Comparison of ENCODE assay signal across 10 mouse cellular contexts in the genomic region with DNA sequence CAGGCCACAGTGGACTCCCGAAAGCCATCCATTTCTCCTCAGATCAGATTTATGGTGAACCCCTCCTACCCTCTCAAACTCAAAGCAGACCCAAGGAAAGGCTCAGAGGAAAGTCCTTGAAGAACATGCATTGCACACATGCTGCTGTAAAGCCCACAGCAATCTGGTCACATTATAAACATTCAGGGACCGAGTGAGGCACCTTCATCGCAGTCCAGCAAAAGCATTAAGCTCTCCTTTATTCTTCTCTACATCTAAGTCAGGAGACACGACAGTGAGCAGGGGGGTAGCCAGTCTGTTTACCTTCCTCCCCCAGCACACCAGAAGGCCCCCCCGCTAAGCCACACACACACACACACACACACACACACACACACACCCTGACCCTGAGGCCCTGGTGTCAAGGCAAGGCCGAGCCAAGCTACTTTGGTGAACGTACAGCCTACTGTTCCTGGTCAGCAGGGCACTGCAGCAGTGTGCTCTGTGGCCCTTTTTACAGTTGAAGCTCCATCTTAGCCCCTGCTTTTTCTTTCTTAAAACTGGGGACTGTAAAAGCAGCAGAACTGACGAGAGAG. TPM values are rescaled to one million over a fixed set of nuclear protein-coding genes. Genes with fewer than 3 reads are reported as not detected.
DNase-seq lines count a peak whose midpoint lies in the region; ATAC-seq and TF ChIP-seq lines count a peak whose summit lies in the region.
"Had no signal": no experiment of that assay in that cellular context is flagged by ENCODE, and none has a peak within 500 bp of the region (broad histone marks: within the 10 kb centered on the region; RNA-seq: fewer than 3 reads in every experiment).

No protein-coding gene starts in this region.

- no peak for TF ChIP-seq EP300 in ES-Bruce4 (IDR thresholded peaks at IDR 0.05; ENCODE audit: insufficient read depth, low read depth, low read length)

- peak overlapping the region; percentile 79 for H3K27ac ChIP-seq in hindbrain, postnatal 0 days
- H3K27ac ChIP-seq in hindbrain, embryonic 14.5 days = no peak overlapping the region
- no peak overlapping the region for H3K27ac ChIP-seq in ES-Bruce4 (ENCODE audit: insufficient read depth, low read length)
- H3K27ac ChIP-seq in liver, embryonic 11.5 days (ENCODE audit: low read depth, low read length) = 0 out of 2 replicates have a peak overlapping the region, but pooled peaks have one; percentile 28

- peaks cover 17% of the 10 kb centered on the region; the same call in 1 of the 2 replicates for H3K4me1 ChIP-seq in hindbrain, postnatal 0 days (ENCODE audit: insufficient read depth, low read length)
- no peaks in the 10 kb centered on the region; the same call in 1 of the 2 replicates for H3K4me1 ChIP-seq in hindbrain, embryonic 14.5 days (replicated peaks; ENCODE audit: control insufficient read depth, insufficient read depth, low read length)
- H3K4me1 ChIP-seq in ES-Bruce4 (ENCODE audit: control insufficient read depth, insufficient read depth, low read length) = peaks cover 9% of the 10 kb centered on the region
- peaks cover 70% of the 10 kb centered on the region for H3K4me1 ChIP-seq in liver, embryonic 11.5 days (replicated peaks; ENCODE audit: control insufficient read depth, insufficient read depth, low read length)

- TF ChIP-seq POLR2A in ES-Bruce4 (IDR thresholded peaks at IDR 0.05; ENCODE audit: insufficient read depth, low read length) = no peak

- no peaks in the 10 kb centered on the region for H3K27me3 ChIP-seq in hindbrain, postnatal 0 days (ENCODE audit: insufficient read depth, low read length)
- H3K27me3 ChIP-seq in hindbrain, embryonic 14.5 days (ENCODE audit: control insufficient read depth, insufficient read depth, low read length) = no peaks in the 10 kb centered on the region
- no peaks in the 10 kb centered on the region for H3K27me3 ChIP-seq in ES-Bruce4 (ENCODE audit: control insufficient read depth, insufficient read depth, low read length, poor library complexity, severe bottlenecking)
- H3K27me3 ChIP-seq in liver, embryonic 11.5 days (replicated peaks; ENCODE audit: control insufficient read depth, insufficient read depth, low read length) = no peaks in the 10 kb centered on the region
- H3K27me3 ChIP-seq: Patski had no signal

- no peak overlapping the region for H3K4me2 ChIP-seq in hindbrain, postnatal 0 days (ENCODE audit: low read depth, low read length)
- no peak overlapping the region for H3K4me2 ChIP-seq in hindbrain, embryonic 14.5 days (replicated peaks)
- no peak overlapping the region for H3K4me2 ChIP-seq in liver, embryonic 11.5 days

- peak; percentile 54 for DNase-seq in adrenal gland, postnatal 14 days
- no peak for DNase-seq in adrenal gland, postnatal 10 days
- DNase-seq in hindbrain, postnatal 0 days (ENCODE audit: low spot score) = no peak
- no peak for DNase-seq in hindbrain, embryonic 14.5 days (ENCODE audit: low spot score)
- DNase-seq in liver, embryonic 11.5 days (ENCODE audit: low spot score) = no peak
- no peak for DNase-seq in cerebellum, adult 8-10 months
- DNase-seq: spleen, adult 18-20 months had no signal

- no peak for ATAC-seq in hindbrain, postnatal 0 days
- ATAC-seq in hindbrain, embryonic 14.5 days (ENCODE audit: low FRiP score) = no peak
- ATAC-seq in liver, embryonic 11.5 days (replicated peaks; ENCODE audit: low FRiP score) = no peak
- ATAC-seq in megakaryocyte progenitor cell, adult 5-6 weeks (replicated peaks; ENCODE audit: poor library complexity) = no peak

- TF ChIP-seq CTCF in hindbrain, postnatal 0 days (IDR thresholded peaks at IDR 0.05; ENCODE audit: low read depth) = no peak
- TF ChIP-seq CTCF in ES-Bruce4 (IDR thresholded peaks at IDR 0.05; ENCODE audit: low read depth, low read length) = no peak

- no peaks in the 10 kb centered on the region for H3K9me3 ChIP-seq in hindbrain, postnatal 0 days (ENCODE audit: low read length)
- no peaks in the 10 kb centered on the region for H3K9me3 ChIP-seq in hindbrain, embryonic 14.5 days (ENCODE audit: control insufficient read depth, low read length)
- H3K9me3 ChIP-seq in ES-Bruce4 (replicated peaks; ENCODE audit: control insufficient read depth, insufficient read depth, low read length, poor library complexity, severe bottlenecking) = no peaks in the 10 kb centered on the region
- H3K9me3 ChIP-seq in liver, embryonic 11.5 days (ENCODE audit: control insufficient read depth, low read length) = no peaks in the 10 kb centered on the region

- H3K36me3 ChIP-seq in hindbrain, postnatal 0 days (ENCODE audit: insufficient read depth, low read length) = no peaks in the 10 kb centered on the region
- H3K36me3 ChIP-seq in hindbrain, embryonic 14.5 days (replicated peaks; ENCODE audit: control insufficient read depth, insufficient read depth) = no peaks in the 10 kb centered on the region
- H3K36me3 ChIP-seq in ES-Bruce4 (ENCODE audit: control insufficient read depth, insufficient read depth, low read length, poor library complexity, severe bottlenecking) = no peaks in the 10 kb centered on the region
- H3K36me3 ChIP-seq in liver, embryonic 11.5 days (ENCODE audit: control insufficient read depth, insufficient read depth, low read length) = no peaks in the 10 kb centered on the region; the same call in 1 of the 2 replicates

- 0 out of 2 replicates have a peak overlapping the region, but pooled peaks have one; percentile 7 for H3K9ac ChIP-seq in hindbrain, postnatal 0 days (replicated peaks; ENCODE audit: low read length)
- H3K9ac ChIP-seq in hindbrain, embryonic 14.5 days = no peak overlapping the region
- 0 out of 2 replicates have a peak overlapping the region, but pooled peaks have one; percentile 25 for H3K9ac ChIP-seq in ES-Bruce4 (ENCODE audit: low read depth, poor library complexity, severe bottlenecking)
- no peak overlapping the region for H3K9ac ChIP-seq in liver, embryonic 11.5 days (ENCODE audit: low read depth, low read length)

- 52% methylated on average over 8 of the region's 8 CpGs for whole genome bisulfite sequencing in hindbrain, postnatal 0 days
- 61% methylated on average over 8 of the region's 8 CpGs for whole genome bisulfite sequencing in hindbrain, embryonic 14.5 days
- WGBS in liver, embryonic 11.5 days = 59% methylated on average over 8 of the region's 8 CpGs

- no peak overlapping the region for H3K4me3 ChIP-seq in hindbrain, postnatal 0 days (ENCODE audit: low read length)
- H3K4me3 ChIP-seq in hindbrain, embryonic 14.5 days (replicated peaks; ENCODE audit: low read length) = no peak overlapping the region
- no peak overlapping the region for H3K4me3 ChIP-seq in ES-Bruce4 (ENCODE audit: low read depth, low read length)
- no peak overlapping the region for H3K4me3 ChIP-seq in liver, embryonic 11.5 days (ENCODE audit: low read depth, low read length)

RNA-seq across cellular contexts. Expression of gene Foxo3, which starts 24.7 kb away (rescaled TPM):
- total RNA-seq in adrenal gland, postnatal 14 days (2021) = 49.0 and 55.7 TPM in 2 replicates
- 10 to 100 TPM; 45.4 to 48.2 TPM for total RNA-seq in adrenal gland, postnatal 10 days (2021)
- 54.7 and 59.2 TPM in 2 replicates for total RNA-seq in hindbrain, postnatal 0 days (2014; rRNA removed)
- 8.4 and 8.6 TPM in 2 replicates for polyA plus RNA-seq in hindbrain, postnatal 0 days (2015; fragmentation: Nextera tagmentation; extraction: Ambion mirVana)
- polyA plus RNA-seq in hindbrain, embryonic 14.5 days (2014; fragmentation: Nextera tagmentation; extraction: Ambion mirVana) = 5.5 and 5.9 TPM in 2 replicates
- 42.1 and 44.9 TPM in 2 replicates for polyA plus RNA-seq in ES-Bruce4 (2011; ENCODE audit: insufficient read depth, insufficient read length, low read depth, missing spikeins)
- 11.7 and 12.3 TPM in 2 replicates for polyA plus RNA-seq in liver, embryonic 11.5 days (2014; fragmentation: Nextera tagmentation; extraction: Ambion mirVana)
- 19.9 and 23.7 TPM in 2 replicates for total RNA-seq in megakaryocyte progenitor cell, adult 5-6 weeks (2015)
- total RNA-seq in megakaryocyte progenitor cell, adult 5-6 weeks (2017) = 20.1 and 22.8 TPM in 2 replicates

Comparison
In these comparisons a context has a peak if more than half of its experiments do, and no peak if none do; other contexts are left out.
1. H3K27ac ChIP-seq: peak in hindbrain, postnatal 0 days (single experiment) and liver, embryonic 11.5 days (single experiment); none in hindbrain, embryonic 14.5 days (single experiment) and ES-Bruce4 (single experiment).
2. H3K9ac ChIP-seq: peak in hindbrain, postnatal 0 days (single experiment) and ES-Bruce4 (single experiment); none in hindbrain, embryonic 14.5 days (single experiment) and liver, embryonic 11.5 days (single experiment).